Mouse (Mus musculus): ENCODE results near the gene Eps15.

- TF ChIP-seq GATA1 (IDR thresholded peaks at IDR 0.05; ENCODE audit: borderline replicate concordance, low read length) (no peak), FLI1 (IDR thresholded peaks at IDR 0.05; ENCODE audit: low read length) (no peak)
Measured at GRCm38 (mm10) chr4:109279689-109280458, at the start of gene Eps15.
